Mouse (Mus musculus) limb, embryonic 13.5 days (tissue): Measurements from ENCODE around the gene Uimc1. TPM values are rescaled to one million over a fixed set of nuclear protein-coding genes. Genes with fewer than 3 reads are reported as not detected.
A peak's percentile ranks its signal among the peaks of the same experiment; 100 is the strongest.
"Not testable (repeated sequence)": the region's sequence is repeated elsewhere in the genome, so short reads cannot be mapped to it uniquely, and the experiment has no call there.

Experiments used
- ATAC-seq: fragments of 200-750 bp; cut with Nextera tagmentation; 2 replicates; pipeline ENCODE4 v1.8.0; 2017; ENCODE audit warnings: low read depth, moderate number of reproducible peaks, moderate TSS enrichment; ENCODE audit not compliant: low FRiP score
- H3K27ac ChIP-seq: fragments of 300-500 bp; sonication (generic); 2 replicates; pipeline ENCODE4 v1.5.1; 2015; ENCODE audit warnings: inconsistent platforms, mild to moderate bottlenecking, moderate library complexity
- H3K27me3 ChIP-seq: fragments of 300-500 bp; sonication (generic); 2 replicates; pipeline ENCODE4 v1.6.1; 2015; ENCODE audit warnings: mild to moderate bottlenecking, inconsistent platforms
- H3K36me3 ChIP-seq: fragments of 300-500 bp; sonication (generic); 2 replicates; pipeline ENCODE4 v1.6.1; 2015; ENCODE audit warnings: inconsistent platforms, mild to moderate bottlenecking, moderate library complexity
- H3K4me1 ChIP-seq: fragments of 300-500 bp; sonication (generic); 2 replicates; pipeline ENCODE4 v1.6.1; 2015; ENCODE audit warnings: inconsistent platforms
- H3K4me2 ChIP-seq: fragments of 300-500 bp; sonication (generic); replicated peaks from 2 replicates; pipeline ENCODE4 v1.6.1; 2015; ENCODE audit warnings: inconsistent platforms, mild to moderate bottlenecking, moderate library complexity
- H3K4me3 ChIP-seq: fragments of 300-500 bp; sonication (generic); 2 replicates; pipeline ENCODE4 v1.5.1; 2015; ENCODE audit warnings: moderate library complexity, mild to moderate bottlenecking, inconsistent platforms
- H3K9ac ChIP-seq: fragments of 300-500 bp; sonication (generic); 2 replicates; pipeline ENCODE4 v1.6.1; 2015; ENCODE audit warnings: mild to moderate bottlenecking, inconsistent platforms
- H3K9me3 ChIP-seq: fragments of 300-500 bp; sonication (generic); 2 replicates; pipeline ENCODE4 v1.6.1; 2016; ENCODE audit warnings: inconsistent platforms
- WGBS: fragments of 180-500 bp; shearing (Covaris S2); methylation state at CpG from one replicate; pipeline ENCODE4 v1.1.7; 2015; 5-methylcytosine and 5-hydroxymethylcytosine counted together
- polyA plus RNA-seq: library from polyadenylated mRNA; unstranded; fragments of >200 nt; fragmentation: Nextera tagmentation; extraction: Ambion mirVana; gene quantifications from 2 replicates; pipeline ENCODE4 v1.2.1, GENCODE M21; 2015

Uimc1 gene
- polyA plus RNA-seq, 1 experiment from 2014 or later: 29.8 TPM

GRCm38 (mm10) chr13:55102366-55102765 lies 2.3 kb upstream of the Uimc1 start:
- H3K9ac ChIP-seq: no peak overlapping the region
- H3K27me3 ChIP-seq: no peaks in the 10 kb centered on the region
- no peaks in the 10 kb centered on the region for H3K9me3 ChIP-seq
- H3K4me1 ChIP-seq: peaks cover 22% of the 10 kb centered on the region
- H3K4me3 ChIP-seq: no peak overlapping the region
- H3K36me3 ChIP-seq: peaks cover under 1% of the 10 kb centered on the region
- 97% methylated on average over 3 of the region's 3 CpGs for WGBS
- no peak overlapping the region for H3K4me2 ChIP-seq
- ATAC-seq: no peak
- H3K27ac ChIP-seq: no peak overlapping the region

GRCm38 (mm10) chr13:55101627-55102026 lies 1.5 kb upstream of the Uimc1 start:
- no peak for ATAC-seq
- 96% methylated on average over 11 of the region's 11 CpGs for WGBS
- peaks cover 18% of the 10 kb centered on the region for H3K4me1 ChIP-seq

GRCm38 (mm10) chr13:55099066-55099725 lies 904 bp downstream of the Uimc1 start:
- Histone ChIP-seq H3K9ac (peak overlapping the region; percentile 91), H3K36me3 (no peaks in the 10 kb centered on the region), H3K4me2 (peak overlapping the region; percentile 74), H3K9me3 (no peaks in the 10 kb centered on the region), H3K27me3 (no peaks in the 10 kb centered on the region), H3K4me3 (peak overlapping the region; percentile 78), H3K27ac (peak overlapping the region; percentile 94), H3K4me1 (peaks cover 9% of the 10 kb centered on the region)
- WGBS: 34% methylated on average over 20 of the region's 20 CpGs
- ATAC-seq: no peak

More at GRCm38 (mm10) chr13:55101627-55102026, 1.5 kb upstream of the Uimc1 start:
- no peak overlapping the region for H3K4me2 ChIP-seq
- no peaks in the 10 kb centered on the region for H3K9me3 ChIP-seq
- H3K27me3 ChIP-seq: no peaks in the 10 kb centered on the region
- no peak overlapping the region for H3K9ac ChIP-seq
- no peak overlapping the region for H3K27ac ChIP-seq
- no peaks in the 10 kb centered on the region for H3K36me3 ChIP-seq
- no peak overlapping the region for H3K4me3 ChIP-seq

GRCm38 (mm10) chr13:55097841-55098240 lies 2.3 kb downstream of the Uimc1 start:
- H3K4me3 ChIP-seq, H3K4me1 ChIP-seq, H3K27ac ChIP-seq, H3K4me2 ChIP-seq, H3K36me3 ChIP-seq, H3K9me3 ChIP-seq, H3K9ac ChIP-seq, ATAC-seq, H3K27me3 ChIP-seq: not testable (repeated sequence)
- 90% methylated on average over 3 of the region's 3 CpGs for WGBS

- no peaks in the 10 kb centered on the region for H3K9me3 ChIP-seq
- no peak overlapping the region for H3K4me2 ChIP-seq
- H3K9ac ChIP-seq: no peak overlapping the region
- H3K27ac ChIP-seq: no peak overlapping the region
- peaks cover 29% of the 10 kb centered on the region for H3K36me3 ChIP-seq
- no peaks in the 10 kb centered on the region for H3K4me1 ChIP-seq
- H3K27me3 ChIP-seq: no peaks in the 10 kb centered on the region
- ATAC-seq: no peak
- WGBS: 88% methylated on average over 4 of the region's 4 CpGs
- H3K4me3 ChIP-seq: no peak overlapping the region
Observed at GRCm38 (mm10) chr13:55092588-55092987, 7.5 kb downstream of the Uimc1 start.

- H3K4me2 ChIP-seq: no peak overlapping the region
- H3K27ac ChIP-seq: no peak overlapping the region
- no peaks in the 10 kb centered on the region for H3K4me1 ChIP-seq
- peaks cover 26% of the 10 kb centered on the region for H3K36me3 ChIP-seq
- H3K9me3 ChIP-seq: no peaks in the 10 kb centered on the region
- no peak for ATAC-seq
- no peak overlapping the region for H3K9ac ChIP-seq
- no peak overlapping the region for H3K4me3 ChIP-seq
- H3K27me3 ChIP-seq: no peaks in the 10 kb centered on the region
- 72% methylated on average over 5 of the region's 5 CpGs for WGBS
Observed at GRCm38 (mm10) chr13:55075597-55075996, 24.5 kb downstream of the Uimc1 start.

GRCm38 (mm10) chr13:55071322-55071721 lies 28.8 kb downstream of the Uimc1 start:
- no peak overlapping the region for H3K4me3 ChIP-seq
- peaks cover 12% of the 10 kb centered on the region for H3K36me3 ChIP-seq
- no peak overlapping the region for H3K27ac ChIP-seq
- 3% methylated on average over 3 of the region's 3 CpGs for WGBS
- no peaks in the 10 kb centered on the region for H3K27me3 ChIP-seq
- H3K4me2 ChIP-seq: no peak overlapping the region
- no peaks in the 10 kb centered on the region for H3K4me1 ChIP-seq
- H3K9ac ChIP-seq: no peak overlapping the region
- no peaks in the 10 kb centered on the region for H3K9me3 ChIP-seq
- no peak for ATAC-seq

- Histone ChIP-seq H3K4me1 (no peaks in the 10 kb centered on the region), H3K9me3 (no peaks in the 10 kb centered on the region), H3K36me3 (no peaks in the 10 kb centered on the region), H3K4me3 (no peak overlapping the region), H3K27ac (no peak overlapping the region), H3K27me3 (no peaks in the 10 kb centered on the region), H3K9ac (no peak overlapping the region), H3K4me2 (no peak overlapping the region)
- no peak for ATAC-seq
- WGBS: 60% methylated on average over 7 of the region's 7 CpGs
Observed at GRCm38 (mm10) chr13:55069719-55070118, 30.4 kb downstream of the Uimc1 start.

GRCm38 (mm10) chr13:55063276-55063675 lies 36.8 kb downstream of the Uimc1 start:
- H3K36me3 ChIP-seq: peaks cover 14% of the 10 kb centered on the region
- H3K27me3 ChIP-seq: no peaks in the 10 kb centered on the region
- H3K4me2 ChIP-seq: no peak overlapping the region
- H3K4me3 ChIP-seq: no peak overlapping the region
- ATAC-seq: no peak
- H3K27ac ChIP-seq: no peak overlapping the region
- H3K9me3 ChIP-seq: no peaks in the 10 kb centered on the region
- no peaks in the 10 kb centered on the region for H3K4me1 ChIP-seq
- WGBS: 91% methylated on average over 2 of the region's 2 CpGs
- no peak overlapping the region for H3K9ac ChIP-seq

- no peak overlapping the region for H3K27ac ChIP-seq
- no peaks in the 10 kb centered on the region for H3K27me3 ChIP-seq
- no peak overlapping the region for H3K4me2 ChIP-seq
- no peak overlapping the region for H3K4me3 ChIP-seq
- H3K9me3 ChIP-seq: no peaks in the 10 kb centered on the region
- H3K36me3 ChIP-seq: peaks cover 25% of the 10 kb centered on the region
- WGBS: 93% methylated on average over 2 of the region's 2 CpGs
- ATAC-seq: no peak
- H3K9ac ChIP-seq: no peak overlapping the region
- H3K4me1 ChIP-seq: no peaks in the 10 kb centered on the region
Observed at GRCm38 (mm10) chr13:55058042-55058441, 42.1 kb downstream of the Uimc1 start.

- no peak overlapping the region for H3K4me2 ChIP-seq
- no peak overlapping the region for H3K27ac ChIP-seq
- no peak overlapping the region for H3K4me3 ChIP-seq
- no peaks in the 10 kb centered on the region for H3K4me1 ChIP-seq
- peaks cover 33% of the 10 kb centered on the region for H3K36me3 ChIP-seq
- H3K27me3 ChIP-seq: no peaks in the 10 kb centered on the region
- 87% methylated on average over 3 of the region's 3 CpGs for WGBS
- H3K9me3 ChIP-seq: no peaks in the 10 kb centered on the region
- no peak overlapping the region for H3K9ac ChIP-seq
- no peak for ATAC-seq
Observed at GRCm38 (mm10) chr13:55047706-55048105, 52.4 kb downstream of the Uimc1 start.

- Histone ChIP-seq H3K27ac (no peak overlapping the region), H3K4me3 (no peak overlapping the region), H3K4me1 (no peaks in the 10 kb centered on the region), H3K9ac (no peak overlapping the region), H3K4me2 (no peak overlapping the region), H3K36me3 (peaks cover 28% of the 10 kb centered on the region), H3K27me3 (no peaks in the 10 kb centered on the region), H3K9me3 (no peaks in the 10 kb centered on the region)
- no peak for ATAC-seq
- WGBS: 97% methylated on average over 2 of the region's 2 CpGs
Observed at GRCm38 (mm10) chr13:55040016-55040415, 60.1 kb downstream of the Uimc1 start.

GRCm38 (mm10) chr13:55024215-55024614 lies 75.9 kb downstream of the Uimc1 start:
- Histone ChIP-seq H3K4me1 (no peaks in the 10 kb centered on the region), H3K9ac (no peak overlapping the region), H3K36me3 (peaks cover 18% of the 10 kb centered on the region), H3K9me3 (no peaks in the 10 kb centered on the region), H3K27ac (no peak overlapping the region), H3K4me2 (no peak overlapping the region), H3K4me3 (no peak overlapping the region), H3K27me3 (no peaks in the 10 kb centered on the region)
- 89% methylated on average over 2 of the region's 2 CpGs for WGBS
- ATAC-seq: no peak
